Mouse (Mus musculus): ENCODE measurements at regions not wholly inside any gene's neighbourhood (a gene's known extent, or its start where the extent isn't known, plus 50 kb on each side); places are given as distances from the start of the nearest gene placed in this dataset.

DNA sequence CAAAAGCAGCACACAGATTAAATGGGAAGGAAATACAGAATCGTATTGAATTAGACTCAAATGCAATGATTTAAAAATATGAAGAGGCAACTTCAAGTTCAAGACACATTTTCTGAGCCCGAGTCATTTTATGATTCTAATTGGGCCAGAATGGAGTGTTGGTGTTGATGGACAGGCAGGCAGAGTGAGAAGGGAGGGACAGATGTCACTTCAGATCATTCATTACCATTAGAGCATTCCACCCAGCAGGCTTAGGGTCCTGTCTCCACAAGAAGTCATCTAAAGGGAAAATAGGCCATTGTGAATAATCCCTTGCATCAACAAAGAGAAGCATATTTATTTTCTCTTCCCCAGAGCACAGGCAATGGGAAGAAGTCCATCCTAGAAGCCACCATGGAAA lies 365.6 kb downstream of the Tox3 start:
- TF ChIP-seq POLR2A (IDR thresholded peaks at IDR 0.05; ENCODE audit: borderline replicate concordance, control insufficient read depth, low read depth, low read length) (no peak), CTCF (IDR thresholded peaks at IDR 0.05; ENCODE audit: control insufficient read depth, insufficient read depth, low read length) (no peak)

Data from bone marrow, adult 2 months (tissue).